ENCODE assay signal across 8 mouse cellular contexts in genomic region chr3:145922019-145922854, GRCm38 (mm10). TPM values are rescaled to one million over a fixed set of nuclear protein-coding genes. Genes with fewer than 3 reads are reported as not detected.
DNase-seq lines count a peak whose midpoint lies in the region; ATAC-seq and TF ChIP-seq lines count a peak whose summit lies in the region.

Gene Bcl10 (plus strand): TSS chr3:145922804.

- peak within 1 kb of the TSS; percentile 67 for H3K4me2 ChIP-seq in lung, embryonic 15.5 days
- peak within 1 kb of the TSS; percentile 42 for H3K4me2 ChIP-seq in limb, embryonic 11.5 days (ENCODE audit: low read depth, severe bottlenecking)

- no peaks in the 10 kb centered on the region for H3K27me3 ChIP-seq in lung, embryonic 15.5 days
- no peaks in the 10 kb centered on the region for H3K27me3 ChIP-seq in limb, embryonic 11.5 days (ENCODE audit: control insufficient read depth, insufficient read depth, low read length)

- intact Hi-C loops in heart, postnatal 10 days (cut with DNase I), result loop anchor here (2.0 to 5.0 kb wide), 2 partner anchors 273 to 340 kb away; partner anchors contain the start of gene Ccn1

- WGBS in lung, embryonic 15.5 days, result 28% methylated on average over 11 of the region's 11 CpGs
- 33% methylated on average over 11 of the region's 11 CpGs for WGBS in limb, embryonic 11.5 days
- 43% methylated on average over 11 of the region's 11 CpGs for WGBS in olfactory bulb, adult 2 months

- no peaks in the 10 kb centered on the region for H3K9me3 ChIP-seq in lung, embryonic 15.5 days
- H3K9me3 ChIP-seq in limb, embryonic 11.5 days (ENCODE audit: control insufficient read depth, low read length), result no peaks in the 10 kb centered on the region

- peak within 1 kb of the TSS; percentile 81 for H3K4me3 ChIP-seq in lung, embryonic 15.5 days
- H3K4me3 ChIP-seq in limb, embryonic 11.5 days (ENCODE audit: low read depth, low read length), result peak within 1 kb of the TSS; percentile 20; the same call in 1 of the 2 replicates
- peak within 1 kb of the TSS; percentile 90 for H3K4me3 ChIP-seq in olfactory bulb, adult 2 months (ENCODE audit: insufficient read depth, low read depth, low read length)

- H3K4me1 ChIP-seq in lung, embryonic 15.5 days, result peaks cover 25% of the 10 kb centered on the region
- peaks cover 4% of the 10 kb centered on the region for H3K4me1 ChIP-seq in limb, embryonic 11.5 days (ENCODE audit: control insufficient read depth, insufficient read depth, low read length)
- no peaks in the 10 kb centered on the region for H3K4me1 ChIP-seq in olfactory bulb, adult 2 months (ENCODE audit: control insufficient read depth, insufficient read depth, low read length)

- TF ChIP-seq CTCF in olfactory bulb, adult 2 months (IDR thresholded peaks at IDR 0.05; ENCODE audit: insufficient read depth, low read depth, low read length), result no peak

- ATAC-seq in lung, embryonic 15.5 days (ENCODE audit: borderline replicate concordance, extremely low read depth, low FRiP score, low TSS enrichment), result no peak
- ATAC-seq in common myeloid progenitor, adult 5-6 weeks (replicated peaks; ENCODE audit: low read depth, poor library complexity, severe bottlenecking), result no peak
- ATAC-seq in limb, embryonic 11.5 days (ENCODE audit: insufficient number of reproducible peaks, low FRiP score, low TSS enrichment, low read depth), result no peak

- no peak for DNase-seq in lung, postnatal 25 days (ENCODE audit: low spot score)
- peak; percentile 38 to 40 for DNase-seq in heart, postnatal 10 days
- no peak for DNase-seq in limb, embryonic 11.5 days (ENCODE audit: low spot score)
- no peak for DNase-seq in ovary, postnatal 14 days (ENCODE audit: low spot score)
- no peak for DNase-seq in urinary bladder, postnatal 10 days (ENCODE audit: low spot score)

- H3K27ac ChIP-seq in lung, embryonic 15.5 days, result peak within 1 kb of the TSS; percentile 91
- H3K27ac ChIP-seq in limb, embryonic 11.5 days (replicated peaks; ENCODE audit: low read depth, low read length), result peak within 1 kb of the TSS; percentile 70
- 0 out of 2 replicates have a peak within 1 kb of the TSS, but pooled peaks have one; percentile 5 for H3K27ac ChIP-seq in olfactory bulb, adult 2 months (ENCODE audit: insufficient read depth, low read depth, low read length)

- no peak for TF ChIP-seq POLR2A in olfactory bulb, adult 2 months (IDR thresholded peaks at IDR 0.05; ENCODE audit: insufficient read depth, low read depth, low read length)

- no peaks in the 10 kb centered on the region for H3K36me3 ChIP-seq in lung, embryonic 15.5 days
- H3K36me3 ChIP-seq in limb, embryonic 11.5 days (ENCODE audit: control insufficient read depth, insufficient read depth, low read length), result no peaks in the 10 kb centered on the region

- peak within 1 kb of the TSS; percentile 46 for H3K9ac ChIP-seq in lung, embryonic 15.5 days
- H3K9ac ChIP-seq in limb, embryonic 11.5 days (ENCODE audit: low read length), result no peak within 1 kb of the TSS

RNA-seq across cellular contexts. Expression of gene Bcl10, which starts in this region (rescaled TPM):
- 52.8 and 53.0 TPM in 2 replicates for polyA plus RNA-seq in lung, embryonic 15.5 days (2015; fragmentation: Nextera tagmentation; extraction: Ambion mirVana)
- total RNA-seq in common myeloid progenitor, adult 5-6 weeks (2017), result 50.3 and 52.5 TPM in 2 replicates
- 10 to 100 TPM; 23.8 to 25.8 TPM for total RNA-seq in heart, postnatal 10 days (2021)
- 54.7 and 57.7 TPM in 2 replicates for polyA plus RNA-seq in limb, embryonic 11.5 days (2014; fragmentation: Nextera tagmentation; extraction: Ambion mirVana)
- not detected in 2 replicates for polyA plus RNA-seq in olfactory bulb, adult 2 months (2012; ENCODE audit: insufficient read depth, insufficient read length, low replicate concordance, missing spikeins)

Comparison
In these comparisons a context has a peak if more than half of its experiments do, and no peak if none do; other contexts are left out.
1. RNA of gene Bcl10 (polyA plus RNA-seq): 54.7 to 57.7 TPM in limb, embryonic 11.5 days and 52.8 to 53.0 TPM in lung, embryonic 15.5 days; not detected in olfactory bulb, adult 2 months; every median in the first group is over 10 times any median in the second.
2. H3K27ac ChIP-seq: peak in every context shown above with its lines; median percentile 91 in lung, embryonic 15.5 days; 70 in limb, embryonic 11.5 days; 5 in olfactory bulb, adult 2 months.
3. H3K4me3 ChIP-seq: peak in every context shown above with its lines; median percentile 90 in olfactory bulb, adult 2 months; 81 in lung, embryonic 15.5 days; 20 in limb, embryonic 11.5 days.
4. DNase-seq: peak in heart, postnatal 10 days (2 of 2); none in lung, postnatal 25 days (single experiment), limb, embryonic 11.5 days (single experiment), ovary, postnatal 14 days (single experiment) and urinary bladder, postnatal 10 days (single experiment).